Mouse (Mus musculus): ENCODE measurements around the gene Lypd6b.

GRCm38 (mm10) chr2:49856161-49856564 is 68.7 kb downstream of the Lypd6b start:
- TF ChIP-seq CTCF (conservative IDR thresholded peaks at IDR 0.05; ENCODE audit: low read length): no peak
- TF ChIP-seq NANOG (IDR thresholded peaks at IDR 0.05; ENCODE audit: borderline replicate concordance, low read length): no peak
